Mouse (Mus musculus) stomach, postnatal 0 days (tissue): ENCODE measurements around the gene Nars2.

Source experiments
- CTCF ChIP-seq: IDR thresholded peaks from 2 replicates; pipeline ENCODE4 v1.5.1; 2016; ENCODE audit warnings: antibody characterized with exemption, low read depth, mild to moderate bottlenecking, moderate library complexity
- EP300 ChIP-seq: optimal IDR thresholded peaks from 2 replicates; pipeline ENCODE3; 2016; ENCODE audit warnings: antibody characterized with exemption

DNA sequence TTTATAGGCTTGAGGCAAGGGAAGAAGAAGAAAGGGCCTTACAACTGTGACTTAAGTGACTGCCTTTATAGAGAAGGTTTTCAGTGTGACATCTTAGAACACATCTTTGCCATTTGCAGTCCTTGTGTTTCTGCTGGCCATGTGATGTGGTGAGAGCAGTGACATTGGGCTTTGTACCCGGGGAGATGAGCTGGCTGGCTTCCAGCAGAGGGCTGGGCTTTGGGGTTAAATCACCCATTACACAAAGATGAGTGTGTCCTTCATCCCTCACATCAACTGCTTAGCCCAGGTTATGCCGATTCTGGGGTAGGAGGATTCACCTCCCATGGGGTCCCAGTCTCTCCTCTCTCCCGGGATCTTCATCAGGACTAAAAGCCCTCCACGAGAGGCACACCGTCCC, 41.4 kb upstream of the Nars2 start:
- TF ChIP-seq CTCF (no peak), EP300 (no peak)
